8 mouse cellular contexts compared by ENCODE assay signal in the genomic region with DNA sequence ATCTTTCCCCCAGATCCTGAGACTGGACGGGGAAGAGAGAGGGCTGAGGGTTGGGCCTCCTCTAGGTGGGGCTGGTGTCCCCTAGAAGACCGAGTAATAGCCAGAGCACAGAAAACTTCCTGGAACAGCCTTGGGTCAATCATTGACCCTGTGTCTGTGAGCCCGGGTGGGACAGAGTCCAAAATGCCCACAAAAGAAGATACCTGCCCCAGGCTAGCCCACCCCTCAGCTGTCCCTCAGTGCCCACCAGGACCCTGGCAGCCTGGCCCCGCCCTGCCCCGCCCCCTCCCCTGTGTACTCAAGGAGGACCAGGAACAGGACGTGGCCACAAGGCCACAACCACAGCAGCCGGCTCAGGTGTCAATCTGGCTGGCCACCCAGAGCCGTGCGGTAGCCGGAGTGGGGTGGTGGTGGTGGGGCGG. TPM values are rescaled to one million over a fixed set of nuclear protein-coding genes. Genes with fewer than 3 reads are reported as not detected.
A peak's percentile ranks its signal among the peaks of the same experiment; 100 is the strongest.
DNase-seq lines count a peak whose midpoint lies in the region; ATAC-seq and TF ChIP-seq lines count a peak whose summit lies in the region.

No protein-coding gene starts in this region.

- no peaks in the 10 kb centered on the region for H3K4me1 ChIP-seq in hindbrain, postnatal 0 days (ENCODE audit: insufficient read depth, low read length)
- no peaks in the 10 kb centered on the region for H3K4me1 ChIP-seq in hindbrain, embryonic 11.5 days (replicated peaks; ENCODE audit: control insufficient read depth, insufficient read depth, low read length)
- H3K4me1 ChIP-seq in limb, embryonic 10.5 days, result peaks cover 20% of the 10 kb centered on the region
- no peaks in the 10 kb centered on the region for H3K4me1 ChIP-seq in midbrain, embryonic 14.5 days (ENCODE audit: control insufficient read depth, insufficient read depth, low read length)

- H3K9ac ChIP-seq in hindbrain, postnatal 0 days (replicated peaks; ENCODE audit: low read length), result no peak overlapping the region
- H3K9ac ChIP-seq in hindbrain, embryonic 11.5 days (ENCODE audit: low read depth, low read length), result no peak overlapping the region
- H3K9ac ChIP-seq in midbrain, embryonic 14.5 days (replicated peaks; ENCODE audit: low read length), result no peak overlapping the region

- H3K4me2 ChIP-seq in hindbrain, postnatal 0 days (ENCODE audit: low read depth, low read length), result no peak overlapping the region
- H3K4me2 ChIP-seq in hindbrain, embryonic 11.5 days (replicated peaks; ENCODE audit: low read depth, low read length), result no peak overlapping the region
- H3K4me2 ChIP-seq in midbrain, embryonic 14.5 days (ENCODE audit: low read length), result no peak overlapping the region

- no peak for ATAC-seq in hindbrain, postnatal 0 days
- no peak for ATAC-seq in hindbrain, embryonic 11.5 days (ENCODE audit: low FRiP score)
- ATAC-seq in midbrain, embryonic 14.5 days (ENCODE audit: low FRiP score, low TSS enrichment), result no peak

- peaks cover 34% of the 10 kb centered on the region for H3K36me3 ChIP-seq in hindbrain, postnatal 0 days (ENCODE audit: insufficient read depth, low read length)
- peaks cover 20% of the 10 kb centered on the region for H3K36me3 ChIP-seq in hindbrain, embryonic 11.5 days (ENCODE audit: control insufficient read depth, insufficient read depth, low read length)
- H3K36me3 ChIP-seq in limb, embryonic 10.5 days, result peaks cover 39% of the 10 kb centered on the region
- H3K36me3 ChIP-seq in midbrain, embryonic 14.5 days (ENCODE audit: control insufficient read depth, insufficient read depth, low read length), result peaks cover 38% of the 10 kb centered on the region

- 27% methylated on average over 11 of the region's 11 CpGs for WGBS in hindbrain, postnatal 0 days
- WGBS in hindbrain, embryonic 11.5 days, result 20% methylated on average over 10 of the region's 11 CpGs
- 17% methylated on average over 11 of the region's 11 CpGs for WGBS in limb, embryonic 10.5 days
- 27% methylated on average over 11 of the region's 11 CpGs for WGBS in midbrain, embryonic 14.5 days

- H3K27me3 ChIP-seq in hindbrain, postnatal 0 days (ENCODE audit: insufficient read depth, low read length), result no peaks in the 10 kb centered on the region
- H3K27me3 ChIP-seq in hindbrain, embryonic 11.5 days (ENCODE audit: control insufficient read depth, insufficient read depth, low read length), result no peaks in the 10 kb centered on the region
- H3K27me3 ChIP-seq in limb, embryonic 10.5 days (ENCODE audit: low read depth, poor library complexity, severe bottlenecking), result no peaks in the 10 kb centered on the region
- no peaks in the 10 kb centered on the region for H3K27me3 ChIP-seq in midbrain, embryonic 14.5 days (ENCODE audit: control insufficient read depth, insufficient read depth, low read length)

- intact Hi-C loops in gastrocnemius, postnatal 36 days (cut with DNase I), result no loop called here

- no peak for DNase-seq in hindbrain, postnatal 0 days (ENCODE audit: low spot score)
- no peak for DNase-seq in hindbrain, embryonic 11.5 days (ENCODE audit: low spot score)
- DNase-seq in embryo, embryonic 9.5 days (ENCODE audit: extremely low spot score), result peak; percentile 52
- DNase-seq in limb, embryonic 10.5 days (ENCODE audit: low spot score), result no peak
- DNase-seq in midbrain, embryonic 14.5 days, result peak; percentile 17
- DNase-seq in B cell, adult 2 months, result no peak
- no peak for DNase-seq in right cerebral cortex, adult 18-20 months
- no peak for DNase-seq in gastrocnemius, postnatal 36 days

- no peak overlapping the region for H3K27ac ChIP-seq in hindbrain, postnatal 0 days
- no peak overlapping the region for H3K27ac ChIP-seq in hindbrain, embryonic 11.5 days (ENCODE audit: low read depth, low read length)
- peak overlapping the region; percentile 61 for H3K27ac ChIP-seq in limb, embryonic 10.5 days
- no peak overlapping the region for H3K27ac ChIP-seq in midbrain, embryonic 14.5 days (replicated peaks; ENCODE audit: low read depth, low read length)

- peak; percentile 36; the same call in 1 of the 2 replicates for TF ChIP-seq CTCF in hindbrain, postnatal 0 days (IDR thresholded peaks at IDR 0.05; ENCODE audit: low read depth)

- no peak overlapping the region for H3K4me3 ChIP-seq in hindbrain, postnatal 0 days (ENCODE audit: low read length)
- no peak overlapping the region for H3K4me3 ChIP-seq in hindbrain, embryonic 11.5 days (ENCODE audit: low read depth, low read length)
- peak overlapping the region; percentile 20; the same call in 1 of the 2 replicates for H3K4me3 ChIP-seq in limb, embryonic 10.5 days
- H3K4me3 ChIP-seq in midbrain, embryonic 14.5 days (replicated peaks; ENCODE audit: low read depth, low read length), result no peak overlapping the region

- H3K9me3 ChIP-seq in hindbrain, postnatal 0 days (ENCODE audit: low read length), result no peaks in the 10 kb centered on the region
- no peaks in the 10 kb centered on the region for H3K9me3 ChIP-seq in hindbrain, embryonic 11.5 days (ENCODE audit: control insufficient read depth, low read length)
- no peaks in the 10 kb centered on the region for H3K9me3 ChIP-seq in limb, embryonic 10.5 days (replicated peaks)
- H3K9me3 ChIP-seq in midbrain, embryonic 14.5 days (ENCODE audit: control insufficient read depth, low read length), result no peaks in the 10 kb centered on the region

RNA-seq across cellular contexts. Expression of a gene that starts 1.2 kb away (rescaled TPM):
- total RNA-seq in hindbrain, postnatal 0 days (2014; rRNA removed), result 0.22 TPM in 1 of 2 replicates, not detected in the other
- 0.18 and 0.25 TPM in 2 replicates for polyA plus RNA-seq in hindbrain, postnatal 0 days (2015; fragmentation: Nextera tagmentation; extraction: Ambion mirVana)
- polyA plus RNA-seq in hindbrain, embryonic 11.5 days (2014; fragmentation: Nextera tagmentation; extraction: Ambion mirVana), result 0.12 and 0.29 TPM in 2 replicates
- not detected in 2 replicates for polyA plus RNA-seq in limb, embryonic 10.5 days (2016; fragmentation: Nextera tagmentation; extraction: Ambion mirVana)
- not detected in 2 replicates for polyA plus RNA-seq in midbrain, embryonic 14.5 days (2014; fragmentation: Nextera tagmentation; extraction: Ambion mirVana)
- total RNA-seq in gastrocnemius, postnatal 36 days (2021), result under 1 TPM in 1 of 2 experiments, not detected in 1; 0.17 TPM

RNA-seq across cellular contexts. Expression of a gene that starts 15.6 kb away (rescaled TPM):
- 50.9 and 93.9 TPM in 2 replicates for total RNA-seq in hindbrain, postnatal 0 days (2014; rRNA removed)
- 42.9 and 43.1 TPM in 2 replicates for polyA plus RNA-seq in hindbrain, postnatal 0 days (2015; fragmentation: Nextera tagmentation; extraction: Ambion mirVana)
- polyA plus RNA-seq in hindbrain, embryonic 11.5 days (2014; fragmentation: Nextera tagmentation; extraction: Ambion mirVana), result 12.9 and 14.5 TPM in 2 replicates
- 14.6 and 16.1 TPM in 2 replicates for polyA plus RNA-seq in limb, embryonic 10.5 days (2016; fragmentation: Nextera tagmentation; extraction: Ambion mirVana)
- polyA plus RNA-seq in midbrain, embryonic 14.5 days (2014; fragmentation: Nextera tagmentation; extraction: Ambion mirVana), result 25.1 and 28.2 TPM in 2 replicates
- 1 to 10 TPM; 8.0 to 8.5 TPM for total RNA-seq in gastrocnemius, postnatal 36 days (2021)

RNA-seq across cellular contexts. Expression of a gene that starts 17.2 kb away (rescaled TPM):
- 309 and 317 TPM in 2 replicates for total RNA-seq in hindbrain, postnatal 0 days (2014; rRNA removed)
- polyA plus RNA-seq in hindbrain, postnatal 0 days (2015; fragmentation: Nextera tagmentation; extraction: Ambion mirVana), result 57.4 and 57.6 TPM in 2 replicates
- 57.4 and 70.1 TPM in 2 replicates for polyA plus RNA-seq in hindbrain, embryonic 11.5 days (2014; fragmentation: Nextera tagmentation; extraction: Ambion mirVana)
- 109 and 116 TPM in 2 replicates for polyA plus RNA-seq in limb, embryonic 10.5 days (2016; fragmentation: Nextera tagmentation; extraction: Ambion mirVana)
- polyA plus RNA-seq in midbrain, embryonic 14.5 days (2014; fragmentation: Nextera tagmentation; extraction: Ambion mirVana), result 91.6 and 97.0 TPM in 2 replicates
- total RNA-seq in gastrocnemius, postnatal 36 days (2021), result 10 to 100 TPM; 24.7 to 28.2 TPM

RNA-seq across cellular contexts. Expression of a gene that starts 17.4 kb away (rescaled TPM):
- 5.4 and 7.8 TPM in 2 replicates for total RNA-seq in hindbrain, postnatal 0 days (2014; rRNA removed)
- polyA plus RNA-seq in hindbrain, postnatal 0 days (2015; fragmentation: Nextera tagmentation; extraction: Ambion mirVana), result 5.5 and 6.0 TPM in 2 replicates
- 0.64 and 1.2 TPM in 2 replicates for polyA plus RNA-seq in hindbrain, embryonic 11.5 days (2014; fragmentation: Nextera tagmentation; extraction: Ambion mirVana)
- 0.29 and 0.40 TPM in 2 replicates for polyA plus RNA-seq in limb, embryonic 10.5 days (2016; fragmentation: Nextera tagmentation; extraction: Ambion mirVana)
- polyA plus RNA-seq in midbrain, embryonic 14.5 days (2014; fragmentation: Nextera tagmentation; extraction: Ambion mirVana), result 2.1 and 3.6 TPM in 2 replicates
- 1 to 10 TPM; 1.4 to 1.5 TPM for total RNA-seq in gastrocnemius, postnatal 36 days (2021)

RNA-seq across cellular contexts. Expression of a gene that starts 33.6 kb away (rescaled TPM):
- total RNA-seq in hindbrain, postnatal 0 days (2014; rRNA removed), result not detected in 2 replicates
- polyA plus RNA-seq in hindbrain, postnatal 0 days (2015; fragmentation: Nextera tagmentation; extraction: Ambion mirVana), result not detected in 2 replicates
- polyA plus RNA-seq in hindbrain, embryonic 11.5 days (2014; fragmentation: Nextera tagmentation; extraction: Ambion mirVana), result not detected in 2 replicates
- 0.06 TPM in 1 of 2 replicates, not detected in the other for polyA plus RNA-seq in limb, embryonic 10.5 days (2016; fragmentation: Nextera tagmentation; extraction: Ambion mirVana)
- polyA plus RNA-seq in midbrain, embryonic 14.5 days (2014; fragmentation: Nextera tagmentation; extraction: Ambion mirVana), result not detected in 2 replicates
- total RNA-seq in gastrocnemius, postnatal 36 days (2021), result under 1 TPM in 1 of 2 experiments, not detected in 1; 0.20 TPM

Comparison
In these comparisons a context has a peak if more than half of its experiments do, and no peak if none do; other contexts are left out.
1. DNase-seq: peak in embryo, embryonic 9.5 days (single experiment) and midbrain, embryonic 14.5 days (single experiment); none in hindbrain, postnatal 0 days (single experiment), hindbrain, embryonic 11.5 days (single experiment), limb, embryonic 10.5 days (single experiment), B cell, adult 2 months (0 of 2), right cerebral cortex, adult 18-20 months (single experiment) and gastrocnemius, postnatal 36 days (0 of 2).